Mouse (Mus musculus): ENCODE results near the gene Kif5c. TPM values are rescaled to one million over a fixed set of nuclear protein-coding genes. Genes with fewer than 3 reads are reported as not detected.

The Kif5c gene
- total RNA-seq, 2 experiments from 2014 or later: 532 to 560 TPM

DNA sequence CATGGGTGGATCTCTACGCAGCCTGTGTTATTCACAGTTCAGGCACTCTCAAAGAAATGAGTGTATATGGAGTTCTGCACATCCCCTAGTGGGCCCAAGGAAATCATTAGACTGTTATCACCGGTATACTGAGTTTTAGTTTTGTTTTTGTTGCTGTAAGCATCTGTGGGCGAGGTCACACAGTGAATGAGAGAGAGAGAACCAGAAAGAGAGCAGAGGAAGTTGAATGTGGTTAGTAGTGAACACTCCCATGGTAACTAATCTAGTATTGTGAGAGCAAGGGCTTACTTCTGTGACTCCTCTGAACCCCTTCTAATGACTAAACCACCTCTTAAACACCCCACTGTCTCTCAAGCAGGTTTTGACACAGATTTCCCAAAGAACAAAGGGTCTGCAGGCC is 2.3 kb upstream of the Kif5c start:
- intact Hi-C loops (cut with DNase I): loop anchor here (2.0 to 5.0 kb wide), 2 partner anchors 44 to 162 kb away; no protein-coding TSS in a partner anchor
- no peak for DNase-seq (ENCODE audit: low spot score in 2 of 2)

GRCm38 (mm10) chr2:49619719-49620522 is 823 bp downstream of the Kif5c start:
- intact Hi-C loops (cut with DNase I): loop anchor here (5.0 kb wide), 3 partner anchors 48 to 107 kb away; no protein-coding TSS in a partner anchor
- peak in 1 of 2 experiments; percentile 41 for DNase-seq (ENCODE audit: low spot score in 2 of 2)

- intact Hi-C loops (cut with DNase I): loop anchor here (5.0 kb wide), 2 partner anchors 92 to 107 kb away; no protein-coding TSS in a partner anchor
- peak; percentile 47 to 55 for DNase-seq (ENCODE audit: low spot score in 2 of 2)
Measured at GRCm38 (mm10) chr2:49620626-49621117, 1.6 kb downstream of the Kif5c start.

- no peak for DNase-seq (ENCODE audit: low spot score in 2 of 2)
- intact Hi-C loops (cut with DNase I): loop anchor here (5.0 kb wide), 2 partner anchors 91 to 106 kb away; no protein-coding TSS in a partner anchor
Measured at GRCm38 (mm10) chr2:49621234-49621633, 2.1 kb downstream of the Kif5c start.

GRCm38 (mm10) chr2:49625581-49625980 is 6.5 kb downstream of the Kif5c start:
- peak; percentile 3 to 56 for DNase-seq (ENCODE audit: low spot score in 2 of 2)

DNA sequence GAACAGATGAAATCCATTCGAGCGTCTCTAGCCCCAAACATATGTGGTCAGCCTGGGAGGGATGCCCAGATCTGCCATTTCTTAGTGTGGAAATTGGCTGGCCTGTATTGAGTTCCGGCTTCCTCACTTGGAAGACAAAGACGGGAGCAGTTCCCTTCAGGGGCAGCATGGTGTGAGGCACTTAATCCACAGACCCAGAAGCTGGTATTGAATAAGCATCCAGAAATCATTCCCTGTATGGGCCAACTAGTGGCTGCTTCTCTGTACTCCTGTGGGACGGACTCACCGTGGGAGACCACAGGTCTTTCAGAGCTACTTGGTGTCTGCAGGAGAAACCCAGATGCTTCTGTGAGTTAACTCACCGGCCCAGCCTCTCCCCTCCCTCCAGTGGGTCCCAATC is 8.5 kb downstream of the Kif5c start:
- peak in 1 of 2 experiments; percentile 3 for DNase-seq (ENCODE audit: low spot score in 2 of 2)
- intact Hi-C loops (cut with DNase I): no loop called here

More at GRCm38 (mm10) chr2:49625581-49625980, 6.5 kb downstream of the Kif5c start:
- intact Hi-C loops (cut with DNase I): no loop called here

DNA sequence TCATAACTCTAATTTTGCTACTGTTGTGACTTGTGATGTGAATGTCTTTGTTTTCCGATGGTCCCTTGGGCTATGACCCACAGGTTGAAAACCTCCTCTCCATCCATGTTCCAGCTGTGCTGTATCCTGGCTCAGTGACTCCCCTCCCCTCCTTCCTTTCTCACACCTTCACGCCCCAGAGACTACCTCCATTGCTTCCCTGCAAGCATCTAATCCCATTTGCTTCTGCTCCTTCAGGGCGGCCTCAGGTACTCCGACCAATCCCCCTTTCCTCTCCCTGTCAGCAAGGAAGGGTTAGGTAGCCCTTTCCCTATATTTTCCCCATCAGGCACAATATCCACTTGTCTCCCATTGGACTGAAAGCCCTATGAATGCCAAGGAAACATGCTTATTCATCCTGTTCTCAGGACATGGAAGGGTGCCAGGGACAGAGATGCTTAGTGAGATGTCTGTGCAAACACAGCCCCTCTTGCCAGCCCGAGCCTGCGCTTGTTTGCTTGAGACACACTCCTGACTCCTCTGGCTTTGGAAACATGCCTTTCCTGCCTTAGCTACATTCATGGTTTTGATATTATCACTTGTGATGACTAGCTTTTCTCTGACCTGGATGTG is 9.1 kb downstream of the Kif5c start:
- intact Hi-C loops (cut with DNase I): no loop called here
- DNase-seq (ENCODE audit: low spot score in 2 of 2): peak; percentile 39 to 56

GRCm38 (mm10) chr2:49629181-49629580 is 10.1 kb downstream of the Kif5c start:
- DNase-seq (ENCODE audit: low spot score in 2 of 2): no peak

DNA sequence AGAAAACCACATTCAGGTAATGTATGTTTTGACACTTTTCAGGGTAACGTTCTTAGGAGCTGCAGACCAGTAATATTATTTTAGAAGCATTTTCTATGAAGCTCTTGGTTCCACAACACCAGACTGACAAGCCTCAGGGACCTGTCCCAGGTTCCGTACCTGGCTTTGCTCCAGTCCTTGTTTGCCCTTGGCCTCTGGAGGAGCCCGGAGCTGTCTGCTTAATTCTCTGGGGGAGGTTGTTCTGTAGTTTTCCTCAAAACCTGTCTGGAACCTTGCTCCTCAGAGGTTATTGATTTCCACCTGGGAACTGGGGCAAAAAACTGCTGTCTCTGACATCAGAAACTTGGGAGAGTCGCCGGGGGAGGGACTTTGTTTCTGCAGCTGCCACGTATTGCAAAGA is 11.5 kb downstream of the Kif5c start:
- peak in 1 of 2 experiments; percentile 2 for DNase-seq (ENCODE audit: low spot score in 2 of 2)
- intact Hi-C loops (cut with DNase I): no loop called here

More at GRCm38 (mm10) chr2:49629181-49629580, 10.1 kb downstream of the Kif5c start:
- intact Hi-C loops (cut with DNase I): no loop called here

GRCm38 (mm10) chr2:49633231-49633630 is 14.1 kb downstream of the Kif5c start:
- no peak for DNase-seq (ENCODE audit: low spot score in 2 of 2)
- intact Hi-C loops (cut with DNase I): no loop called here

DNA sequence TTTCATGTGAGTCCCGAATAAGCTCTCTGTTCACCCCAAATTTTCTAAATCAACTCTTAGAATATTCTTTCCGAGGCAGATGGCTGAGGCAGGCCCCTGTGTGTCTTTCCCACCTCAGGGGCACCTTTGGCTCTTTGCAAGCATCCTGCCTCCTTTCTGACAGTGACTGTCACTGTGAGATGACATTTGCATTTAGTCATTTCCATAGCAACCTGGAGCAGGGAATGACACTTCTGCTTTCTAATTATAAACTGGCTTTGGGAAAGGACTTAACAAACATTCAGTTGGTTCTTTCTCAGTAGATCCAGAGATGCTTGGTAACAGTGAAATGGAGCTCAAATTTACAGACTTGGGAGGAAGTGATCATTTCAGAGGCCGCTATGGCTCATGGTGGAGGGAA is 23.7 kb downstream of the Kif5c start:
- DNase-seq (ENCODE audit: low spot score in 2 of 2): peak in 1 of 2 experiments; percentile 35
- intact Hi-C loops (cut with DNase I): loop anchor here (5.0 kb wide), 1 partner anchor 70 kb away; no protein-coding TSS in a partner anchor

- intact Hi-C loops (cut with DNase I): loop anchor here (5.0 kb wide), 1 partner anchor 69 kb away; no protein-coding TSS in a partner anchor
- no peak for DNase-seq (ENCODE audit: low spot score in 2 of 2)
Measured at GRCm38 (mm10) chr2:49643756-49644155, 24.7 kb downstream of the Kif5c start.

- DNase-seq (ENCODE audit: low spot score in 2 of 2): no peak
- intact Hi-C loops (cut with DNase I): no loop called here
Measured at GRCm38 (mm10) chr2:49647591-49647990, 28.5 kb downstream of the Kif5c start.

GRCm38 (mm10) chr2:49648344-49648743 is 29.2 kb downstream of the Kif5c start:
- intact Hi-C loops (cut with DNase I): no loop called here
- DNase-seq (ENCODE audit: low spot score in 2 of 2): no peak

GRCm38 (mm10) chr2:49648806-49649205 is 29.7 kb downstream of the Kif5c start:
- intact Hi-C loops (cut with DNase I): no loop called here
- DNase-seq (ENCODE audit: low spot score in 2 of 2): no peak

DNA sequence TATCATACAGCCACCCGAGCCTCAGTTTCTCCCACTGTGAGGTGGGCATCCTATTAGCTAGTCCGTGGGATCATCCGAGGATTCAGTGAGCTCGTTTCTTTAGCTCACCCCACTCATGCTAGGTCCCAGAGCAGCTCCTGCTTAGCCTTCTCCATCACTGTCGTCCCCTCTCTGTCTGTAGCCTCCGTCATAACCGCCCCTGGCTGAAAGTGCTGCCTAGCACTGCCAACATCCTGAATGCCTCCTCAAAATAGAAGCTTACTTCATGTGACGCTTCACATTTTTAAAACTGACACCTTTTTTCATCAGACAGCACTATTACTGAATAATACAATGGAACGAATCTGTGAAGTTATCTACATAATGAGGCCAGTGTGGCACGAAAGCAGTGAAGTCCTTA is 30.1 kb downstream of the Kif5c start:
- intact Hi-C loops (cut with DNase I): no loop called here
- no peak for DNase-seq (ENCODE audit: low spot score in 2 of 2)

DNA sequence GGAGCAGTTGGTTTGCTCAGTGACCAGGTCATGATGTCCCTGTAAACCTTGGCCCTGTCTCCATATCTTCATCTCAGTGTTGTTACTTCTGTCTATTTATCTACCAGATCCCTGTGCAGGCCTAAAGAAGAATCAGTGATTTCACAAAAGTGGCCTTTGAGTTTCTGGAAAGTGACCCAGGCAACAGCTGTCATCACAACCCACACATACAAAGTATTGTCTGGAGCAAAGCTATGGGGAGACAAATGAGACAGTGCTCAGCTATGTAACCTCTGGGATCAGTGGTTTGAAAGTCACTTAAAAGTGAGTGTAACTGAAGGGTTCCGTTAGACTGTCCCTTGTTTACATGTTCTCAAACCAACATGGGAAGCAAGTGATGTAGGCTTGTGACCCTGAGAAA is 32.6 kb downstream of the Kif5c start:
- DNase-seq (ENCODE audit: low spot score in 2 of 2): no peak
- intact Hi-C loops (cut with DNase I): no loop called here

DNA sequence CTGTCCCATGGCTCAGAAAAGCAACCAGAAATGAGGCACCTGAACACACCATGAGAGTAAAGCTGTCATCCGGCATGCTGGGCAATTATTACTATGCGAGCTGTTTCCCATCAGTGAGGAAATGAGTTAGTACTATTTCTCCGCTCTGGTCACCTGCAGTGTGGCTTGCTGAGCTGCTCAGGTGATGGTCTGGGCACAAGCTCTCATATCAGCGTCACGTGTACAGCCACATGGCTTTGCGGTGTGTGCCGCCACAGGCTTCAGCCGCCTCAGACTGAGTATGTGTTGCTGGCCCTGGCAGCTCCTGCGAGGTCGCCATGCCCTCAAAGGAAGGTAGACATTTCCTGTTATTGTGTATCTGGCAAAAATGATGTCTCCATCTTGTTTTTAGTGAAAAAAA is 35.5 kb downstream of the Kif5c start:
- intact Hi-C loops (cut with DNase I): no loop called here

GRCm38 (mm10) chr2:49655195-49655873 is 36.2 kb downstream of the Kif5c start:
- intact Hi-C loops (cut with DNase I): no loop called here
- DNase-seq (ENCODE audit: low spot score in 2 of 2): peak; percentile 46 to 48

More for the DNA sequence above, 35.5 kb downstream of the Kif5c start:
- DNase-seq (ENCODE audit: low spot score in 2 of 2): no peak

DNA sequence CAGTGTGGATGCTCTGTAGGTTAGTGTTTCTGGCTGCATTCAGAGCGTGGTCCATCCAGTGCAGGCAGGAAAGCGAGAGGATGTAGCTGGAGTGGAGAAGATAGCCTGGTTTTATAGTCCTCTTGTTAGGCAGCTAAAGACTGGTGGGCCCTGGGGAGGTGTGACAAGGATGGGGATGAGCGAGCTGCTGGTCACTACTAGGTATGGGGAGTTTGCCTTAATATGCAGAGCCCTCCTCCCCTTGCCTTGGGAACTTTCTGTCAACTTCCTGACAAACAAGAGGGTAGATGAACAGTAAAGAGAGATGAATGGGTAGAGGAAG is 36.7 kb downstream of the Kif5c start:
- intact Hi-C loops (cut with DNase I): no loop called here
- no peak for DNase-seq (ENCODE audit: low spot score in 2 of 2)
